Mouse (Mus musculus): Measurements from ENCODE around the gene March11. TPM values are rescaled to one million over a fixed set of nuclear protein-coding genes. Genes with fewer than 3 reads are reported as not detected.

March11 gene
- polyA plus RNA-seq, 1 experiment from 2014 or later = 3.8 TPM

DNA sequence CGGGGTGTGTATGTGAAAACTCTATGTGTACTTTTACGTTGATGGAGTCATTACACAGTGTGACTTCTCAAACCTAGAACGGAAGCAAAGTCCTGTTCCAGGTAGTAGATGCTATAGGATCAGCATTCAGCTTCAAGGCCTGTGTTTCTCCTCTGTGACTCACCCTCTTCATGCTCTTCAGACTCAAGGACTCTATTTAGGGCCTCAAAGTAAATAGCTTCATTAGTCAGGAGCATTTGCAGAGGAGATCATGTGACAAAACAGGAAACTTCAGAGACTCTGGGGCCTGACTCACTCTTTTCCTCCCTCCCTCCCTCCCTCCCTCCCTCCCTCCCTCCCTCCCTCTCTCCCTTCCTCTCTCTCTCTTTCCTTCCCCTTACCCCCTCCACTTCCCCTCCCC, 66.1 kb downstream of the March11 start:
- ATAC-seq (replicated peaks) = no peak
- Histone ChIP-seq H3K36me3 (no peaks in the 10 kb centered on the region), H3K9ac (replicated peaks) (no peak overlapping the region), H3K27ac (replicated peaks) (no peak overlapping the region), H3K27me3 (no peaks in the 10 kb centered on the region), H3K4me1 (no peaks in the 10 kb centered on the region), H3K9me3 (no peaks in the 10 kb centered on the region), H3K4me2 (replicated peaks) (no peak overlapping the region), H3K4me3 (no peak overlapping the region)
- 93% methylated on average over 3 of the region's 3 CpGs for WGBS

DNA sequence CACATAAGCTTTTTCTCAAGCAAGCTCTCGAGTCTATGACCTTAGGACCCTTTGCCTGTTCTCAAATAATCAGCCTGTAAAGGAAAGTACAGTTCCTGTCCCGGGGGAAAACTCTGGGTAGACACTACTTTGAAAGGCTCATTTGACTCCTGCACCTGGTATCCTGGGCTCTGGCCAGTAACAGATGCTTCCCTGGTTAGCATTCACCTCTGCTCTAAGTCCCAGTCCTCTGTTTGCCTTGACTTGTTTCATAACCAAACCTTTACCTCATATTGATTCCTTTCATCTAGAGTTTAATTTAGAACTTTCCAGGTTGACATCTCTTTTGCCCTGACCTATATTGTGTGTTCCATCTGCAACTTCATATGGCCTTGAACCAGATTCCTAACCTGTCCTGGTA, 68.5 kb downstream of the March11 start:
- H3K27me3 ChIP-seq = no peaks in the 10 kb centered on the region
- no peak overlapping the region for H3K9ac ChIP-seq (replicated peaks)
- 63% methylated on average over 2 of the region's 2 CpGs for WGBS
- no peaks in the 10 kb centered on the region for H3K36me3 ChIP-seq
- H3K4me3 ChIP-seq = no peak overlapping the region
- H3K4me2 ChIP-seq (replicated peaks) = no peak overlapping the region
- no peaks in the 10 kb centered on the region for H3K4me1 ChIP-seq
- H3K27ac ChIP-seq (replicated peaks) = no peak overlapping the region
- ATAC-seq (replicated peaks) = no peak
- H3K9me3 ChIP-seq = no peaks in the 10 kb centered on the region

DNA sequence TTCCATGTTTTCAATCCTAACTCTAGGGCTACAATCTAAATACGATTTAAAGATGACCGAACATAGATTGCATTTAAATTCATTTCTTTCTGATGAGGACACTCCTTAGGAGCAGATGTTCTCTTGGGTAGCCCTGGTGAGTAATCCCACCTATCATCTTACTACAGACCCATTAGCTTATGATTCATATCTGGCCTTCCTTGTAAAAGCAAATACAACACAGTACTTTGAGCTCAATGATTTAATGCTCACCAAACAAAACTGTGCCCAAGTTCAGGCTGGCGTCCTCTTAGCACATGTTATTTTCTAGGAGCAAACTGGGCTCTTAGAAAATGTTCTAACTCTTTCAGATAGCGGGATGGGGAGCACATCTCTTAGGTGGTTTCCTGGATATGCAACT, 70.0 kb downstream of the March11 start:
- H3K9ac ChIP-seq (replicated peaks) = no peak overlapping the region
- H3K4me3 ChIP-seq = no peak overlapping the region
- H3K4me2 ChIP-seq (replicated peaks) = no peak overlapping the region
- ATAC-seq (replicated peaks) = no peak
- WGBS = 92% methylated on average over 4 of the region's 4 CpGs
- no peaks in the 10 kb centered on the region for H3K36me3 ChIP-seq
- H3K27ac ChIP-seq (replicated peaks) = no peak overlapping the region
- no peaks in the 10 kb centered on the region for H3K9me3 ChIP-seq
- no peaks in the 10 kb centered on the region for H3K4me1 ChIP-seq
- no peaks in the 10 kb centered on the region for H3K27me3 ChIP-seq

DNA sequence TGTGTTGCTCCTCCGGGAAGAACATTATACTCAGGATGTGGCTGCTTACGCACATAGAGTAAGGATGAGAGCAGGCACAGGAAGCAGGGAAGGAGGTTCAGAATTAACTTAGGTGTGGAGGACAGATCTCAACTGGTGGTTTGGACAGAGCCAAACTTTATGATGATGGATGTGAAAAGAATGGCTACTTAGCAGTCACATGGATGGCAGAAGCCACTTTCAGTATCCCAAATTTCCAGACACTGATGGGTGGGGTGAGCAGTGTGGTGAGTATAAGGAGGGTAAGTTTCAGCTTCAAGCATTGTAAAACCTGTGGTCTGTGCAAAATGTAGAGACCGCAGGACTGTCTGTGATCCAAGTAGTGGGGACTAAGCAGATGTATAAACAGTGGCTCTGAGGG, 71.0 kb downstream of the March11 start:
- no peak for ATAC-seq (replicated peaks)
- 96% methylated on average over 3 of the region's 3 CpGs for WGBS
- H3K4me1 ChIP-seq = no peaks in the 10 kb centered on the region
- H3K9ac ChIP-seq (replicated peaks) = no peak overlapping the region
- no peaks in the 10 kb centered on the region for H3K9me3 ChIP-seq
- H3K27ac ChIP-seq (replicated peaks) = no peak overlapping the region
- no peaks in the 10 kb centered on the region for H3K36me3 ChIP-seq
- H3K27me3 ChIP-seq = no peaks in the 10 kb centered on the region
- H3K4me2 ChIP-seq (replicated peaks) = no peak overlapping the region
- no peak overlapping the region for H3K4me3 ChIP-seq

DNA sequence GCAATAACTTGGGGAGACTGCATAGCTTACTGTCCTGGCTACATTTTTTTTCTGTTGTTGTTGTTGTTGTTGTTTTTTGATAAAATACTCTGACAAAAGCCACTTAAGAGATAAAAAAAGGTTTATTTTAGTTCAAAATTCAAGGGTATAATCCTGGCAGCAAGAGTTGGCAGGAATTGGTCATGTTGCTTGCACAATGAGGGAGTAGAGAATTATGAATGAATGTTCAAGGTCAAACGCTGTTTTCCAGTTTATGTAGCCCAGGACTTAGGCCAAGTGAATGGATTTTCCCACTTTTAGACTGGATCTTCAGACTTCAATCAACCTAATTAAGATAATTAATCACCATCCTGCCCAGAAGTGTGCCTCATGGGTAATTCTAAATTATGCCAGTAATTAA, 72.0 kb downstream of the March11 start:
- Histone ChIP-seq H3K9ac (replicated peaks) (no peak overlapping the region), H3K9me3 (no peaks in the 10 kb centered on the region), H3K4me2 (replicated peaks) (no peak overlapping the region), H3K27ac (replicated peaks) (no peak overlapping the region), H3K27me3 (no peaks in the 10 kb centered on the region), H3K4me3 (no peak overlapping the region), H3K4me1 (no peaks in the 10 kb centered on the region), H3K36me3 (no peaks in the 10 kb centered on the region)
- ATAC-seq (replicated peaks) = no peak
- WGBS = 75% methylated on average over 1 of the region's 1 CpGs

DNA sequence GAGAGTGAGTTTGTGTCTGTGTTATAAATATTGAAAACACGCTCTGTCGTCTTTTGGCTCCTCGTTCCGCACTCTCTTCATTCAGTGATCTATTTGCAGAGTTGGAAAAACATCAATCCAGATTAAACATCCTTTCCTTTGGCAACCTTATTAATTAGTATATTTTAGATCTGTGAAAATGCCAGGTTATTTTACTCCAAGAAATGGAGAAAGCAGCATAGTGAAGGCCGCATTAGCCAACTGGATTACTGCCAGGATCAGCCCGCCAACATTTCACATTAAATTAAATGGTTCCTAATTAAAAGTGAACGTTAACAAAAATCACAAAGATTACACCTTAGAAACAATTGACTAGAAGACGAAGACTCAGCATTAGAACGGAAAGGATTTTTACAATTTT, 81.2 kb downstream of the March11 start:
- H3K4me3 ChIP-seq = no peak overlapping the region
- no peaks in the 10 kb centered on the region for H3K27me3 ChIP-seq
- H3K9me3 ChIP-seq = no peaks in the 10 kb centered on the region
- H3K36me3 ChIP-seq = no peaks in the 10 kb centered on the region
- H3K9ac ChIP-seq (replicated peaks) = no peak overlapping the region
- WGBS = 37% methylated on average over 9 of the region's 9 CpGs
- H3K4me2 ChIP-seq (replicated peaks) = no peak overlapping the region
- H3K4me1 ChIP-seq = peaks cover 10% of the 10 kb centered on the region
- no peak overlapping the region for H3K27ac ChIP-seq (replicated peaks)
- peak; percentile 55; the same call in 1 of the 2 replicates for ATAC-seq (replicated peaks)

DNA sequence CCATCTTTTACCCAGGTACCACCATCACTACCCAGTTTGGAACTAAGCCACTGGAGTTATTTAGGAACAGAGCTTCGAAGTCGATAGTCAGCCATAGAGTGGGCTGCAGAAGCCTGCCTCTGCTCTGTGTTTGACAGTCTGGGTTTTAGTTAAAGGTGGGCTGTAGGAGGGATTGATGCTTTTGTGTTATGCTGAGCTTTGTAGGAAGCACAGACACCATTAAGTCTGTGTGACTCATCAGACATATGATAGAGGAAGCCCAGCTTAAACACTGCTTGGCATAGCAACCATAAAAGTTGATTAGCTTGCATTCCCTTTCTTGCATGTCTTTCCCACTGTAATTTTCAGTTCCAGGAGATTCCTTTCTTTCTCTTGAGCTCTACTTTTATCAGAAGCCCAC, 87.7 kb downstream of the March11 start:
- Histone ChIP-seq H3K9me3 (no peaks in the 10 kb centered on the region), H3K4me3 (no peak overlapping the region), H3K4me2 (replicated peaks) (no peak overlapping the region), H3K9ac (replicated peaks) (no peak overlapping the region), H3K27ac (replicated peaks) (no peak overlapping the region), H3K4me1 (no peaks in the 10 kb centered on the region), H3K36me3 (no peaks in the 10 kb centered on the region), H3K27me3 (no peaks in the 10 kb centered on the region)
- ATAC-seq (replicated peaks) = no peak
- WGBS = 94% methylated on average over 2 of the region's 2 CpGs

DNA sequence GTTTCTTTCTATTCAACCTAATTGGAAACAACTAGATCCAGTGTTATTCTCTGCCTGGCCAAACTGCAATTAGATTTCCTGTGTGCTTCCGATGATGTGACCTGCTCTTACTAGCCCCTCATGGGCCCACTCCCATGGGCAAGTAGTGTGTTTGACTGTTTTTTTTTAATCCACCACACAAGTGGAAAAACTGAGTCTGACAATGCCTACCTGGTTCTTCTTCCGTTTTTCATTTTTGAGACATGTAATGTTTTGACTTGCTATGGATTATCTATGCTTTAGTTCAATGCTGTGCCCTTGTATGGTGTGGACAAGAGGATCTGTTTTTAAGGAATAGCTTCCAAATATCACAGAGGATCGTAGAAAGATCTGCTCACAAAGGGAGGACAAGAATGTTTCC, 116.4 kb downstream of the March11 start:
- Histone ChIP-seq H3K27ac (replicated peaks) (no peak overlapping the region), H3K4me1 (no peaks in the 10 kb centered on the region), H3K9ac (replicated peaks) (no peak overlapping the region), H3K36me3 (no peaks in the 10 kb centered on the region), H3K4me2 (replicated peaks) (no peak overlapping the region), H3K4me3 (no peak overlapping the region), H3K9me3 (no peaks in the 10 kb centered on the region), H3K27me3 (no peaks in the 10 kb centered on the region)
- WGBS = 84% methylated on average over 3 of the region's 3 CpGs
- ATAC-seq (replicated peaks) = no peak

DNA sequence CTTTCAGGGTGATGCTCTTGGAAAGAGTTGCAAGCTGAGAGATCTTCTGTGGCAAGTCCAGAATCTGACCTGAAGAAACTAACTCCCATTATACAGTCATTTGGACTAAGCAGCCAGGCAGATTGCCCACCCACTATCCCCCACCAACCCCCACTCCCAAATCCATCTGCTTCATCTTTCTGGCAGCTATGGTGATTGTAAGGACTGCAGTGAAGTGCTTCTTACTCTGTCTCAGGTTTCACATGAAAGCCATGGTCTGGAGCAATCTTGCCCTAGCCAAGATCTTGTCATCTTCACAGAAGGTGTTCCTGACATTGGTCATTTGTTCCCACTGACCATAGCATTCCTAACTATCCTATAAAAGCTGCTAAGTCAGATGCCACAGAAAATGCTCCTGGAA, 117.4 kb downstream of the March11 start:
- no peaks in the 10 kb centered on the region for H3K36me3 ChIP-seq
- no peak overlapping the region for H3K9ac ChIP-seq (replicated peaks)

DNA sequence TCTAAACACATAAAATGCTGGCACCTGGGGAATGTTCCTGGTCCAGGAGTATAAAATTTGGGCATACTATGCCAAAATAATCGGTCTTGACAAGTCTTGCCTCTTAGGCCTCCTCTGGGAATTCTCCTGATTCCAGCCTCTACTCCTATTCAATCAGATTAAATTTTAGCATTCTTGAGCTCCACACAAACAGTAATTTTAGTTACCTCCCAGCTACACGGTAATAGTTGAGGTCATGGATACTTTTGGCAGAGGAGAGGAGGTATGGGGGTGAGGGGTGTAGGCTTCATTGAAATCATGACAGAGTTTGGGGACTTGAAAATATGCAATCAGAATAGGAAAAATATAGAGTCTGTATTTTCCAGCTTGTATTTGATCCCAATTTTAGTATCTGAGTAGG, 121.7 kb downstream of the March11 start:
- Histone ChIP-seq H3K9me3 (no peaks in the 10 kb centered on the region), H3K27me3 (no peaks in the 10 kb centered on the region), H3K4me1 (no peaks in the 10 kb centered on the region), H3K9ac (replicated peaks) (no peak overlapping the region), H3K27ac (replicated peaks) (no peak overlapping the region), H3K4me2 (replicated peaks) (no peak overlapping the region), H3K36me3 (no peaks in the 10 kb centered on the region), H3K4me3 (no peak overlapping the region)
- ATAC-seq (replicated peaks) = no peak
- 91% methylated on average over 2 of the region's 2 CpGs for WGBS

More for the DNA sequence above, 117.4 kb downstream of the March11 start:
- Histone ChIP-seq H3K4me3 (no peak overlapping the region), H3K4me2 (replicated peaks) (no peak overlapping the region), H3K9me3 (no peaks in the 10 kb centered on the region), H3K27ac (replicated peaks) (no peak overlapping the region), H3K4me1 (no peaks in the 10 kb centered on the region), H3K27me3 (no peaks in the 10 kb centered on the region)
- ATAC-seq (replicated peaks) = no peak

DNA sequence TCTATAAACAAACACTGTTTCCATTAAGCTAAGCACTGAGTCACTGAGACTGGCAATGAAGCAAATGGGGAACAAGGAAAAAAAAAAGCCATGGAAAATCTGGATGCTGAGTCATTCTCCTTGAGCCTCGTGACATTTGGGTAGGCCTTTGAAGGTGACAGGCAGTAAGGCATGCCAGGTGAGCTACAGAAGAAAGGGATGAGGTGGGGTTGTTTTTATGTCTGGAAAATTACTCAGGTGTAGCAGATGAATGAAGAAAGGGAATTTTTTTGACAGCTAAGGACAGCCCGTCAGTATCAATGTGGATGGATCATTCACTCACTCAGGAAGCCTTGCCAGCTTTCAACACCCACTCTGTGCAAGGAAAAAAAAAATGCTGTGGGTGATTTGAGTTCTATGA, 123.8 kb downstream of the March11 start:
- H3K27me3 ChIP-seq = no peaks in the 10 kb centered on the region
- H3K9ac ChIP-seq (replicated peaks) = no peak overlapping the region
- WGBS = 82% methylated on average over 2 of the region's 2 CpGs
- no peaks in the 10 kb centered on the region for H3K9me3 ChIP-seq
- no peak overlapping the region for H3K4me3 ChIP-seq
- no peak for ATAC-seq (replicated peaks)
- H3K4me1 ChIP-seq = no peaks in the 10 kb centered on the region
- H3K27ac ChIP-seq (replicated peaks) = no peak overlapping the region
- no peak overlapping the region for H3K4me2 ChIP-seq (replicated peaks)
- H3K36me3 ChIP-seq = no peaks in the 10 kb centered on the region

DNA sequence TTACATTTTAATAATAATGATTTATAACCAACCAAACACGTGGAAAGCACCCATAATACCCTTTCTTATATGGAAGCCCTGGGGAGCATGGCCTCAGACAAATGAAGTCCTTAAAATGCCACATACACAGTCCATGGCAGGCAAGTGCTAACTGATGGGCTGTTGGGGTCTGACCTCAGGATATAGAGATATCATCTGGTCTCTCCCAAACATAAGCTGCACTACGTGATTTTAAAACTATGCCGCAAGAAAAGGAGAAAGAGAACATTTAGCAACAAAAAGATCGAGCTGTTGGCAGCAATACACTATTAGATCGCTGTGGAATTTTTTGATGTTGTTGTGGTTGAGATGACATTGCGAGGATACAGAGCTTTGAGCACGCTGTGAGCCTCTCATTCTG, 126.9 kb downstream of the March11 start:
- Histone ChIP-seq H3K27ac (replicated peaks) (no peak overlapping the region), H3K9ac (replicated peaks) (no peak overlapping the region), H3K27me3 (no peaks in the 10 kb centered on the region), H3K4me2 (replicated peaks) (no peak overlapping the region), H3K36me3 (no peaks in the 10 kb centered on the region), H3K4me3 (no peak overlapping the region), H3K9me3 (no peaks in the 10 kb centered on the region), H3K4me1 (no peaks in the 10 kb centered on the region)
- ATAC-seq (replicated peaks) = no peak
- WGBS = 87% methylated on average over 7 of the region's 7 CpGs

DNA sequence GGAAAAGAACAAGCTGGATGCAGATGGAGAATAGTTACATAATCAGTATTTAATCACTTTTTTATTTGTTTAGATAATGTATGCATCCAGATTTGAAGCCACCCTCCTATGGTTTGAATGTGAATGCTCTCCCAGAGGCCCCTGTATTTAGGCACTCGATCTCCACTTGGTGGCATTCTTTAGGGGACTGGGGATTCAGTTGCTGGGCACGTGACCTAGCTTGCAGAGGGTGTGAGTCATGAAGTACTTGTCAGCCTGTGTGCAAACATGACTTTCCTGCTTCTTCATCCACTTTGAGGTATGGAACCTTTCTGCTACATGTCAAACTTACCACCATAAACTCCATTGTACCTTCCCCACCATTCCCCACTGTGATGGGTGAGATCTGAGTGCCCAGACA, 128.3 kb downstream of the March11 start:
- Histone ChIP-seq H3K27ac (replicated peaks) (no peak overlapping the region), H3K9ac (replicated peaks) (no peak overlapping the region), H3K27me3 (no peaks in the 10 kb centered on the region), H3K4me3 (no peak overlapping the region), H3K9me3 (no peaks in the 10 kb centered on the region), H3K4me2 (replicated peaks) (no peak overlapping the region), H3K36me3 (no peaks in the 10 kb centered on the region), H3K4me1 (no peaks in the 10 kb centered on the region)
- 60% methylated on average over 2 of the region's 2 CpGs for WGBS
- ATAC-seq (replicated peaks) = no peak

Measured in forebrain, embryonic 15.5 days (tissue).